Mouse (Mus musculus) heart, embryonic 14.5 days (tissue): ENCODE measurements around the gene Lhfpl1. TPM values are rescaled to one million over a fixed set of nuclear protein-coding genes. Genes with fewer than 3 reads are reported as not detected.
"Not testable (repeated sequence)": the region's sequence is repeated elsewhere in the genome, so short reads cannot be mapped to it uniquely, and the experiment has no call there.

Experiments
- ATAC-seq: fragments of 200-750 bp; cut with Nextera tagmentation; 2 replicates; pipeline ENCODE4 v1.8.0; 2017; ENCODE audit warnings: low read depth, moderate TSS enrichment; ENCODE audit not compliant: insufficient number of reproducible peaks, insufficient read depth, low FRiP score
- H3K27ac ChIP-seq, 2 experiments: fragments of 200-500 bp in 1 of 2; fragments of 300-500 bp in 1 of 2; sonication (generic) in 1 of 2; replicated peaks in 1 of 2; 2 replicates each; pipeline ENCODE4 v1.5.1; 2012 to 2014; ENCODE audit warnings: low read depth in 2 of 2, low read length in 2 of 2, control low read depth in 1 of 2, mild to moderate bottlenecking in 1 of 2, mixed read lengths in 1 of 2; ENCODE audit not compliant: control insufficient read depth in 1 of 2, insufficient read depth in 1 of 2
- H3K27me3 ChIP-seq: fragments of 300-500 bp; sonication (generic); 2 replicates; pipeline ENCODE4 v1.6.1; 2014; ENCODE audit warnings: mild to moderate bottlenecking, low read length, control low read depth; ENCODE audit not compliant: control insufficient read depth, insufficient read depth
- H3K36me3 ChIP-seq: fragments of 300-500 bp; sonication (generic); 2 replicates; pipeline ENCODE4 v1.6.1; 2014; ENCODE audit warnings: mild to moderate bottlenecking, control low read depth, low read length, mixed read lengths; ENCODE audit not compliant: control insufficient read depth, insufficient read depth
- H3K4me1 ChIP-seq, 2 experiments: fragments of 200-500 bp in 1 of 2; fragments of 300-500 bp in 1 of 2; sonication (generic) in 1 of 2; 2 replicates each; pipeline ENCODE4 v1.6.1; 2012 to 2014; ENCODE audit warnings: low read length in 2 of 2, control low read depth in 1 of 2, mixed read lengths in 1 of 2; ENCODE audit not compliant: control insufficient read depth in 2 of 2, insufficient read depth in 2 of 2
- H3K4me2 ChIP-seq: fragments of 300-500 bp; sonication (generic); 2 replicates; pipeline ENCODE4 v1.6.1; 2014; ENCODE audit warnings: mild to moderate bottlenecking, low read length
- H3K4me3 ChIP-seq, 2 experiments: fragments of 200-500 bp in 1 of 2; fragments of 300-500 bp in 1 of 2; sonication (generic) in 1 of 2; 2 replicates each; pipeline ENCODE4 v1.5.1; 2012 to 2014; ENCODE audit warnings: low read length in 2 of 2, mild to moderate bottlenecking in 2 of 2, control low read depth in 1 of 2, low read depth in 1 of 2, moderate library complexity in 1 of 2; ENCODE audit not compliant: control insufficient read depth in 1 of 2, insufficient read depth in 1 of 2
- H3K9ac ChIP-seq: fragments of 300-500 bp; sonication (generic); 2 replicates; pipeline ENCODE4 v1.6.1; 2014; ENCODE audit warnings: mild to moderate bottlenecking, low read length
- H3K9me3 ChIP-seq: fragments of 300-500 bp; sonication (generic); 2 replicates; pipeline ENCODE4 v1.6.1; 2016; ENCODE audit warnings: low read length, control low read depth; ENCODE audit not compliant: control insufficient read depth
- WGBS: fragments of 180-500 bp; shearing (Covaris S2); extraction: QIAGEN DNeasy Blood & Tissue Kit; methylation state at CpG from one replicate; pipeline ENCODE4 v1.1.7; 2014; 5-methylcytosine and 5-hydroxymethylcytosine counted together
- polyA plus RNA-seq: library from polyadenylated mRNA; unstranded; fragments of >200 nt; fragmentation: Nextera tagmentation; extraction: Ambion mirVana; gene quantifications from 2 replicates; pipeline ENCODE4 v1.2.1, GENCODE M21; 2014

The Lhfpl1 gene
- polyA plus RNA-seq, result 0.11 and 0.19 TPM in 2 replicates

DNA sequence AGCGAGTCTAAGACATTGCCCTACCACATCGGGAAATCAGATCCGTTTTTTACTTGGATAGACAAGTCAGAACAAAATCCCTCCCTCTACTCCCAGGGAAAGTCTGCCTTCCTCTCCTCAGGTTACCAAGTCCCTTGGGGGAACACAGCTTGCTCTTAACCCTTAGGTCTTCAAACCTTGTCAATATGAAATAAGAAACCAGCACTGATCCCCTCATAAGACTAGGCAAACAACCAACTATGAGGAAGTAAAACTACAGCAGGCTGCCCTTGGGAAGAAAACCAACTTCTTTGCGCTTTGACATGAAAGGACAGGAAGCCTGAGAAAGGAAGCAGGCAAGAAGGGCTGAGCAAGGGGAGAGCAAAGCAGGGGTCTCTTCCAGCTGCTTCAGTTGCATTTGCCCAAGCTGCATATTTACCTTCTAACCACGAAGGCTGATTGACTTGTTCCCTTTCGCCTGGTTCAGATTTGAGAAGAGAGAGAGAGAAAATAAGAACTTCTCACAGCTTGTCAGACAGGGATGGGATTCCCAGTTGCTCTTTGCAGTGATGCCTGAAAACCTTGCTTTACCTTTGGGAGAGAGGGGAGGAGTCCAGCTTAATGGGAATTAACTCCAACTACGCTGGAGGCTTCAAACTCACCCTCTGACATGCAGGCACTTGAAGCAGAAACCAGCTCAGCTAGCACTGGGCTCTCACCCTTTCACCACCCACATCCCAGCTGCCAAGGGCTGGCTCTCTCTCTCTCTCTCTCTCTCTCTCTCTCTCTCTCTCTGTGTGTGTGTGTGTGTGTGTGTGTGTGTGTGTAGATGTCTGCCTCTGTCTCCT lies at the start of gene Lhfpl1:
Gene Lhfpl1, minus strand, starts transcription at position 713 of the 827 bp plus-strand sequence.
- 35% methylated on average over 7 of the region's 7 CpGs for WGBS
- H3K27ac ChIP-seq, result no peak within 1 kb of the TSS
- no peak within 1 kb of the TSS for H3K4me3 ChIP-seq

DNA sequence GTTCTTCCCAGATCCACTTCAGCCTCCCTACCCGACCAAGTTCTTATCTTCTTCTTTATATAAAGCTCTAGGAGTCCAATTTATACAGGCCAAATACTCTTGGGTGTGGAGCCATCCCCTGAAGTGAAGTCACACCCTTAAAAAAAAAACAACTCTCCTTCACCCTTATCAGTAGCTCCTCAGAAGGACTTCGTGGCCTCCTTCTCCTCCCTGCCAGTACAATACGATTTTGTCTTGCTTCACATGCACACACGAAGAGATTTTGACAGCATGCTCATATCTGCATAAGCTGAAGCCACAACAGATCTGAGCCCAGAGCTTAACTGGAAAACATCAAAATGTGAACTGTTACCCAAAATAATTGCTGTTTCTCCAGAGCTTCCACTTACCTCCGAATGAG lies 22.9 kb upstream of the Lhfpl1 start:
- H3K4me2 ChIP-seq, result no peak overlapping the region
- WGBS, result 52% methylated on average over 5 of the region's 5 CpGs
- H3K36me3 ChIP-seq, result no peaks in the 10 kb centered on the region
- H3K4me3 ChIP-seq, result no peak overlapping the region
- no peaks in the 10 kb centered on the region for H3K4me1 ChIP-seq
- no peak overlapping the region for H3K27ac ChIP-seq
- no peaks in the 10 kb centered on the region for H3K27me3 ChIP-seq
- no peaks in the 10 kb centered on the region for H3K9me3 ChIP-seq
- H3K9ac ChIP-seq, result no peak overlapping the region
- ATAC-seq, result no peak

More for the DNA sequence above, at the start of gene Lhfpl1:
- ATAC-seq, result no peak
- H3K36me3 ChIP-seq, result no peaks in the 10 kb centered on the region
- no peaks in the 10 kb centered on the region for H3K9me3 ChIP-seq
- peak within 1 kb of the TSS; percentile 32; the same call in 1 of the 2 replicates for H3K4me2 ChIP-seq
- H3K27me3 ChIP-seq, result no peaks in the 10 kb centered on the region
- no peaks in the 10 kb centered on the region; a peak in 1 of 4 replicates for H3K4me1 ChIP-seq
- H3K9ac ChIP-seq, result no peak within 1 kb of the TSS

DNA sequence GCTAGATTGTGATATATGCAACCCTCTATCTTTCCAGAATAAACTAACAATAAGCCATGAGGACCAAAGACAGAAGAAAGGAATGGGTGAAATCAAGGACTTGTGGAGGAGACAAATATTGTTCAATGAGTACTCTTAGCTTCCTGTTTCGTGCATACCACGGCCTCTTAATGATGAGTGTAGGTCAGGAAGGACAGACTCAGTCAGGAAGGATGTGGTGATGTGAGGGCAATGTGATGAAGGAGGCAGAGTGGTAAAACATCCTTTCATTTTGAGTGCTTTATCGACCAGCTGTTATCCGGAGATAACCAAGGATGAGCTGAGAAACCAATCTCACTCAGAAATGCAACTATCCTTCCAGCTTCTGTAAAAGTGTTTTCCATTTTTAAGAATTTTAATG lies 13.6 kb upstream of the Lhfpl1 start:
- ATAC-seq, result no peak
- 61% methylated on average over 4 of the region's 4 CpGs for WGBS
- no peaks in the 10 kb centered on the region for H3K9me3 ChIP-seq
- no peak overlapping the region for H3K27ac ChIP-seq
- no peak overlapping the region for H3K4me2 ChIP-seq
- no peaks in the 10 kb centered on the region for H3K27me3 ChIP-seq
- H3K4me1 ChIP-seq, result no peaks in the 10 kb centered on the region
- no peaks in the 10 kb centered on the region for H3K36me3 ChIP-seq
- no peak overlapping the region for H3K4me3 ChIP-seq
- no peak overlapping the region for H3K9ac ChIP-seq

DNA sequence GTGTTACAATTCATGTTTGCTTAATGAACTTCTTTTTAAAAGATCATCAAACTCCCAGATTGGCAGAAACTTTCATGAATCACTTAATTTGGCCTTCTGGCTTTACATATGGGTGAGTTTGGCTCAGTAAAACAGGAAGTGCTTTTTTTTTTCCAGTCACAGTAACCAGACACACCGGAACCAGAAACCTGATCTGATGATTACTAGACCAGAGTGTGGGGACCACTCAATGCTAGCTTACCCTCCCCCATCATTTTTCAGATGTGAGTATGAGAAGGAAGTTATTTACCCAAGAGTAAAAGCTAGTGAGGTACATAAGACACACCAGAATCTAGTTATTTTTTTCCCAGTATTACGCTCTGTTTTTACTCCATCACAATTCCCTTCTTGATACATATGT lies 6.5 kb downstream of the Lhfpl1 start:
- Histone ChIP-seq H3K9ac (no peak overlapping the region), H3K27me3 (no peaks in the 10 kb centered on the region), H3K27ac (no peak overlapping the region), H3K4me1 (no peaks in the 10 kb centered on the region), H3K36me3 (no peaks in the 10 kb centered on the region), H3K9me3 (no peaks in the 10 kb centered on the region), H3K4me2 (no peak overlapping the region), H3K4me3 (no peak overlapping the region)
- no peak for ATAC-seq
- 65% methylated on average over 2 of the region's 2 CpGs for WGBS

DNA sequence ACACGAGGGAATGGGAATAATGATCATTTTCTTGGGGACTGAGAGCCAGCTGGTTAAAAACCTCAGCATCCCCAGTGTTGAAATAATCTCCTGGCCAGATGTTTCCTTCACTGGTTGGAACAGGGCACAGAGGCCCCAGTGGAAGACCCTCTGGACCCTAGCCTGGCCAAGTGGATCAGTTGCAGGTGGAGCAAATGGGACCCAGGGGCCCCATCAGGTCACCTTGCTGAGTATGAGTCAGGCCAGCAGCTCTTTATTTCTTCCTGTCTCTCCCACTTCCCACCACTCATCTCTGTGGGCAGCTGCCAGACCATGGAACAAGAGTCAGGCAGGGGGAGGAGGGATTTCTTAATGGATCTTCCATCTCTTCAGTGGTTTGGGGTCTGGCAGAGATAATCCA lies 12.7 kb downstream of the Lhfpl1 start:
- H3K27me3 ChIP-seq, result no peaks in the 10 kb centered on the region
- WGBS, result 43% methylated on average over 1 of the region's 1 CpGs
- H3K9me3 ChIP-seq, result no peaks in the 10 kb centered on the region
- H3K9ac ChIP-seq, result no peak overlapping the region
- no peak for ATAC-seq
- H3K4me2 ChIP-seq, result no peak overlapping the region
- no peaks in the 10 kb centered on the region for H3K36me3 ChIP-seq
- no peaks in the 10 kb centered on the region for H3K4me1 ChIP-seq
- H3K4me3 ChIP-seq, result no peak overlapping the region
- no peak overlapping the region for H3K27ac ChIP-seq

DNA sequence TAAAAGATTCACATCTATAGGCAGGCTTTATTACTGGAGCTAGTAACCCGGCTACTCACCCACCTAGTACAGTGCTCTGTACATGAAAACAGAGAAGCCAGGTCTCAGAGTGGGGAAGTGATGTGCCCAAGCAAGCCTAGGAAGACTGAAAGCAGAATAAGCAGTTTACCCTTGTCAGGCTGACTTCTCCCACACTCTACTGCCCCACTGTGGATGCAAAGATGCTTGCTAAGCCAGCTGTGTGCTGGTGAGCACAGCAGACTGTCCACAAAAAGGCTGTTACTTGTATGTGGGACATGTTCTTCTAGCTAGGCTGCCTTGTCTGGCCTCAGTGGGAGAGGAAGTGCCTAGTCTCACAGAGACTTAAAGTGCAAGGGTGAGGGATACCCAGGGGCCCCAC lies 40.3 kb downstream of the Lhfpl1 start:
- Histone ChIP-seq H3K4me1 (no peaks in the 10 kb centered on the region), H3K4me2 (no peak overlapping the region), H3K27ac (no peak overlapping the region), H3K9me3 (no peaks in the 10 kb centered on the region), H3K9ac (no peak overlapping the region), H3K4me3 (no peak overlapping the region), H3K36me3 (no peaks in the 10 kb centered on the region), H3K27me3 (no peaks in the 10 kb centered on the region)
- WGBS, result 65% methylated on average over 1 of the region's 1 CpGs
- ATAC-seq, result no peak

DNA sequence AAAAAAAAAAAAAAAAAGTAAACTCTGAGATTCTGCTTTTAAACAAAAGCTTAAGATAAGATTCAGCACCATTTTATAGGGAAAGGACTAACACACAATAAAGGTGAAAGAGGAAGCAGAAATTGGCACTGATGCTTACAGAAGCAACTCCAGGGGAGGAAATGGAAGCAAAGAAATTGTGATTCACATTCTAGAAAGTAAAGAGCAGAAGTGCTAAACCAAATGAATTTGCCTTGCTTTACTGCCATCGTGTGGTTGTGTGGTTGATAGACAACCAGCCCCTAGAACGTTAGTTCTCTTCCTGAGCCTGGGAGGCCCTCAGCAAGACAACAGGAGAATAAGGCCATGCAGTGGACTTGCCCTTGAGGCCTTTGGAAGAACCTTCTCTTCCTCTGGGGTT lies 41.7 kb downstream of the Lhfpl1 start:
- WGBS, result 7% methylated on average over 2 of the region's 2 CpGs

DNA sequence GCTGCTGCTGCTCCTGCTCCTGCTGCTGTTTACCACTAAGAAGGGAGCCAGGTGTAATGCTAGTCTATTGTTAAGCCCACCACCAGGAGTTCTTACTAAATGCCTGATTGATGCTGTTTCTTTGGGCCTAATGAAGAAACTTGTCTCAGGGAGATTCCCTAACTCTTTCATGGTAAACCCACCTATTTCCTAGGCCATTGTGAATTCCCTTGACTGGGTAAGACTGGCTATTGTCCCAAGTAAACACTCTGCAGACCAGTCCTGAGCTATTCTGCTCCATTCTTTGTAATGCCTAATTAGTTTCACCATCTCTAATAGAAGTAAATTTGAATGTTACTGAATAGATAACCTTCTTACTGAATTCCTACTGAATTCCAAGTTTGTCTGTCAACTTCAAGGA lies 48.7 kb downstream of the Lhfpl1 start:
- ATAC-seq, H3K4me3 ChIP-seq, H3K27ac ChIP-seq, H3K27me3 ChIP-seq, H3K36me3 ChIP-seq, H3K4me2 ChIP-seq, H3K4me1 ChIP-seq, H3K9me3 ChIP-seq, H3K9ac ChIP-seq: not testable (repeated sequence)

More for the DNA sequence above, 41.7 kb downstream of the Lhfpl1 start:
- H3K27me3 ChIP-seq, result no peaks in the 10 kb centered on the region
- ATAC-seq, result no peak
- no peaks in the 10 kb centered on the region for H3K4me1 ChIP-seq
- no peaks in the 10 kb centered on the region for H3K9me3 ChIP-seq
- no peak overlapping the region for H3K4me2 ChIP-seq
- no peak overlapping the region for H3K4me3 ChIP-seq
- H3K9ac ChIP-seq, result no peak overlapping the region
- no peaks in the 10 kb centered on the region for H3K36me3 ChIP-seq
- H3K27ac ChIP-seq, result no peak overlapping the region
